Mouse (Mus musculus) lung, postnatal 36 days (tissue): ENCODE data around the gene Cfap298.

Source experiments
- DNase-seq: peaks from one replicate; pipeline ENCODE4 v3.0.0; 2022; ENCODE audit warnings: mixed read lengths

Gene Cfap298

GRCm38 (mm10) chr16:90934687-90935328 is at the start of gene Cfap298:
Gene Cfap298, minus strand, starts transcription at chr16:90935114.
- DNase-seq, result peak; percentile 94

- no peak for DNase-seq
Observed at GRCm38 (mm10) chr16:90971004-90971403, 36.1 kb upstream of the Cfap298 start.

- no peak for DNase-seq
Observed at GRCm38 (mm10) chr16:90966241-90966640, 31.3 kb upstream of the Cfap298 start.

GRCm38 (mm10) chr16:90964302-90964701 is 29.4 kb upstream of the Cfap298 start:
- no peak for DNase-seq

GRCm38 (mm10) chr16:90963866-90964265 is 29.0 kb upstream of the Cfap298 start:
- no peak for DNase-seq

- no peak for DNase-seq
Observed at GRCm38 (mm10) chr16:90963231-90963630, 28.3 kb upstream of the Cfap298 start.

GRCm38 (mm10) chr16:90958301-90959085 is 23.6 kb upstream of the Cfap298 start:
- no peak for DNase-seq

GRCm38 (mm10) chr16:90955494-90955893 is 20.6 kb upstream of the Cfap298 start:
- no peak for DNase-seq

GRCm38 (mm10) chr16:90953770-90954169 is 18.9 kb upstream of the Cfap298 start:
- no peak for DNase-seq

- DNase-seq, result no peak
Observed at GRCm38 (mm10) chr16:90953147-90953546, 18.2 kb upstream of the Cfap298 start.

- DNase-seq, result peak; percentile 74
Observed at GRCm38 (mm10) chr16:90950354-90950963, 15.5 kb upstream of the Cfap298 start.

GRCm38 (mm10) chr16:90946977-90947376 is 12.1 kb upstream of the Cfap298 start:
- no peak for DNase-seq

- no peak for DNase-seq
Observed at GRCm38 (mm10) chr16:90941246-90941645, 6.3 kb upstream of the Cfap298 start.

- DNase-seq, result peak; percentile 65
Observed at GRCm38 (mm10) chr16:90934193-90934686, 674 bp downstream of the Cfap298 start.

GRCm38 (mm10) chr16:90933534-90934176 is 1.3 kb downstream of the Cfap298 start:
- DNase-seq, result peak; percentile 38

GRCm38 (mm10) chr16:90927446-90927845 is 7.5 kb downstream of the Cfap298 start:
- peak; percentile 30 for DNase-seq

GRCm38 (mm10) chr16:90925461-90925860 is 9.5 kb downstream of the Cfap298 start:
- DNase-seq, result peak; percentile 85

GRCm38 (mm10) chr16:90924606-90925370 is 10.1 kb downstream of the Cfap298 start:
- peak; percentile 58 for DNase-seq

- DNase-seq, result peak; percentile 28
Observed at GRCm38 (mm10) chr16:90921471-90922159, 13.3 kb downstream of the Cfap298 start.

GRCm38 (mm10) chr16:90917156-90917555 is 17.8 kb downstream of the Cfap298 start:
- DNase-seq, result no peak

GRCm38 (mm10) chr16:90916040-90916481 is 18.9 kb downstream of the Cfap298 start:
- DNase-seq, result peak; percentile 33

- peak; percentile 50 for DNase-seq
Observed at GRCm38 (mm10) chr16:90911766-90912165, 23.1 kb downstream of the Cfap298 start.
